Mouse (Mus musculus) lung, embryonic 14.5 days (tissue): ENCODE measurements around the gene Bcl6b. TPM values are rescaled to one million over a fixed set of nuclear protein-coding genes. Genes with fewer than 3 reads are reported as not detected.
A peak's percentile ranks its signal among the peaks of the same experiment; 100 is the strongest.

ENCODE experiments used
- ATAC-seq: fragments of 200-750 bp; cut with Nextera tagmentation; 2 replicates; pipeline ENCODE4 v1.8.0; 2017; ENCODE audit warnings: mild to moderate bottlenecking, moderate TSS enrichment, moderate library complexity; ENCODE audit not compliant: insufficient read depth
- DNase-seq: peaks from one replicate; pipeline ENCODE4 v3.0.0-alpha.2; 2015
- H3K27ac ChIP-seq: fragments of 300-500 bp; sonication (generic); 2 replicates; pipeline ENCODE4 v1.5.1; 2014; ENCODE audit warnings: low read depth, mild to moderate bottlenecking, moderate library complexity
- H3K27me3 ChIP-seq: fragments of 300-500 bp; sonication (generic); 2 replicates; pipeline ENCODE4 v1.6.1; 2014; ENCODE audit warnings: low read length, control low read depth; ENCODE audit not compliant: insufficient read depth
- H3K36me3 ChIP-seq: fragments of 300-500 bp; sonication (generic); 2 replicates; pipeline ENCODE4 v1.6.1; 2014; ENCODE audit warnings: control low read depth; ENCODE audit not compliant: insufficient read depth
- H3K4me1 ChIP-seq: fragments of 300-500 bp; sonication (generic); 2 replicates; pipeline ENCODE4 v1.6.1; 2014; ENCODE audit warnings: antibody characterized with exemption, control low read depth; ENCODE audit not compliant: insufficient read depth
- H3K4me2 ChIP-seq: fragments of 300-500 bp; sonication (generic); 2 replicates; pipeline ENCODE4 v1.6.1; 2014; ENCODE audit warnings: mild to moderate bottlenecking
- H3K4me3 ChIP-seq: fragments of 300-500 bp; sonication (generic); 2 replicates; pipeline ENCODE4 v1.5.1; 2014; ENCODE audit warnings: low read depth, low read length
- H3K9ac ChIP-seq: fragments of 300-500 bp; sonication (generic); 2 replicates; pipeline ENCODE4 v1.6.1; 2014
- H3K9me3 ChIP-seq: fragments of 300-500 bp; sonication (generic); 2 replicates; pipeline ENCODE4 v1.6.1; 2016; ENCODE audit warnings: low read depth, low read length, control low read depth
- CTCF ChIP-seq: IDR thresholded peaks from 2 replicates; pipeline ENCODE4 v1.5.1; 2016; ENCODE audit warnings: antibody characterized with exemption, low read depth
- WGBS: fragments of 180-500 bp; shearing (Covaris S2); extraction: QIAGEN DNeasy Blood & Tissue Kit; methylation state at CpG from one replicate; pipeline ENCODE4 v1.1.7; 2014; 5-methylcytosine and 5-hydroxymethylcytosine counted together
- polyA plus RNA-seq: library from polyadenylated mRNA; unstranded; fragments of >200 nt; fragmentation: Nextera tagmentation; extraction: Ambion mirVana; gene quantifications from 2 replicates; pipeline ENCODE4 v1.2.1, GENCODE M21; 2014

Gene Bcl6b
- polyA plus RNA-seq, 1 experiment from 2014 or later, result 30.9 TPM

DNA sequence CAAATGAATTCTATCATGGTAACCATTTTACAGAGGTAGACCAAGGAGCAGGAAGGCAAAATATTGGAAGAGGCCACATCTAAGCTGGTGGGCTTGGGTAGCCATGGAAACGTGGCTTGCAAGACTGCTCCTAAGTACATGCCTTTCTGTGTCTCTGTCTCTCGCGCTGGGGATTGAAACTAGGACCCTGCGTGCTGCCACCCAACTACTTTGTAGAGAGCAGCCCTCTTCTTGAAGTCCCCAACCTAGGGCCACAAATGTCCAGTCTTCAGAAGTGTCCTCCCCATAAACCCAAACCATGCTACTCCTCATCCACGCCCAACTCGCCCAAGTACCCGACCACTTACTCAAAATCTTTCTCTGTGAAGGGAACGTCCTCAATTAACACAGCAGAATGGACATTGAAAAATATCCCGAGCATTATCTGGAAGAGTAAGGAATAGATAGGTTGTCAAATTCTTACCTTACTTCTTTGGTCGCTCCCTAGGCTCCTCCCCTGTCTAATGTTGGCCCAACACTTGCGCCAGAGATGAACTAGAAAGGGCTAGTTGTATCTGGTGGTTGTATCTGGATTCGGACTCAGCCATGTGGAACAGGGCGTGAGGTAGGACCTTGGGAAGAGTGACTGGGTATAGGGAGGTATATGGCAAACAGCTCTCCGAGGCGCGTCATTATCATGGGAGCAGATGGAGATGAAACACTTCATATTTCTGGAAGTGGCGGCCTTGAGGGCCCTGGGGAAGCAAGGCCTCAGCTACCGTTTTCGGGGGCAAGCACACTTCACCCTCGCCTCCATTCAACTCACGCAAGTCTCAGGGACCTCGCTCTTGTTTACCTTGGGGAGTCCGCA is 9.2 kb upstream of the Bcl6b start:
- Histone ChIP-seq H3K4me3 (peak overlapping the region; percentile 89), H3K36me3 (peaks cover 15% of the 10 kb centered on the region), H3K4me2 (peak overlapping the region; percentile 95), H3K4me1 (peaks cover 9% of the 10 kb centered on the region; the same call in 1 of the 2 replicates), H3K9ac (peak overlapping the region; percentile 78), H3K27ac (peak overlapping the region; percentile 95), H3K27me3 (no peaks in the 10 kb centered on the region), H3K9me3 (no peaks in the 10 kb centered on the region)
- no peak for TF ChIP-seq CTCF
- DNase-seq, result no peak
- ATAC-seq, result no peak
- WGBS, result 8% methylated on average over 23 of the region's 23 CpGs

GRCm38 (mm10) chr11:70237457-70238167 is 8.0 kb upstream of the Bcl6b start, which contains the start of gene 0610010K14Rik:
TSS of gene 0610010K14Rik (minus strand) at chr11:70237914.
- Histone ChIP-seq H3K4me1 (peaks cover 9% of the 10 kb centered on the region), H3K9ac (peak within 1 kb of the TSS; percentile 78), H3K27ac (peak within 1 kb of the TSS; percentile 95), H3K4me2 (peak within 1 kb of the TSS; percentile 95), H3K27me3 (no peaks in the 10 kb centered on the region), H3K9me3 (no peaks in the 10 kb centered on the region), H3K4me3 (peak within 1 kb of the TSS; percentile 89), H3K36me3 (peaks cover 15% of the 10 kb centered on the region)
- TF ChIP-seq CTCF, result peak; percentile 50
- DNase-seq (peak; percentile 98), ATAC-seq (peak; percentile 91)
- under 1% methylated on average over 70 of the region's 70 CpGs for WGBS

DNA sequence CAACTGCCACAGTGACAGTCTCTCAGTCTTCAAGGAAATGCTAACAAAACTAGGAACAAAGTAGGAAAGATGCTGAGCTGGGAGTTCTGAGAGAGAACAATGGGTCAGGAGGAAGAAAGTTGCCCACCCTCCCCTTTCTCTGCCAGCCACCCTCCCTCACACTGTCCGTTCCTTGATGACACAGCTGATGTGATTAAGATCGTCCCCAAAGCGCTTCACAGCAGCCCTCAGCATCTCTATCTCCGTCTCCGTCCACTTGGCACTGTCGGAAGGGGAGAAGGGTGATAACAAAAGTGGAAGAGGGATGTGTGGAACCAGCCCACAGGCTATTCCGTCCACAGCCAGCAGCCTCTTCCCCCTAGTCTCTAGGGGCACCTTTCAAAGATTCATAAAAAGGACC is 7.1 kb upstream of the Bcl6b start:
- Histone ChIP-seq H3K4me3 (peak overlapping the region; percentile 89), H3K9me3 (no peaks in the 10 kb centered on the region), H3K27me3 (no peaks in the 10 kb centered on the region), H3K9ac (peak overlapping the region; percentile 78), H3K4me1 (peaks cover 9% of the 10 kb centered on the region), H3K27ac (peak overlapping the region; percentile 95), H3K36me3 (peaks cover 15% of the 10 kb centered on the region), H3K4me2 (peak overlapping the region; percentile 95)
- WGBS, result 13% methylated on average over 7 of the region's 7 CpGs
- DNase-seq (no peak), ATAC-seq (no peak)
- TF ChIP-seq CTCF, result no peak

- no peaks in the 10 kb centered on the region for H3K27me3 ChIP-seq
- 87% methylated on average over 12 of the region's 12 CpGs for WGBS
- no peak for ATAC-seq
Measured at GRCm38 (mm10) chr11:70235254-70235900, 5.8 kb upstream of the Bcl6b start.

DNA sequence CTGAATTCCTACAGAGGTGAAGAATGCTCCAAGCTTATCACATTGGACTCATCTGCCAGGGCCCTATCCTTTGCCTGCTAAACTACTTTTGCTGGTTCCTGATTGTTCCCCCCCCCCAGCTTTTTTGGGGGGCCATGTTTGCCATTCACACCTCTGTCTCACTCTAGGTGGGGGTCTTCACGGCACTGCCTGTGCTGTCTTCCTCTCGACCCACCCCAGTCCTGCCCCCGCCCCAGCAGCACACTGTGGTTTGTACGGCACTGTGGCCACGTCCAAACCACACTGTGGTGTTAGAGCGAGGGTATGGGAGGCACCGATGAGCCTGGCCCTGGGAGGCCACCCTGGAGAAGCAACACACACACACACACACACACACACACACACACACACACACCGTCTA is 4.9 kb upstream of the Bcl6b start:
- WGBS, result 76% methylated on average over 8 of the region's 8 CpGs
- peaks cover 4% of the 10 kb centered on the region for H3K4me1 ChIP-seq
- peaks cover 8% of the 10 kb centered on the region for H3K27me3 ChIP-seq
- no peak overlapping the region for H3K4me3 ChIP-seq
- no peaks in the 10 kb centered on the region for H3K9me3 ChIP-seq
- TF ChIP-seq CTCF, result no peak
- peaks cover 15% of the 10 kb centered on the region for H3K36me3 ChIP-seq
- no peak overlapping the region for H3K9ac ChIP-seq
- ATAC-seq (no peak), DNase-seq (no peak)
- peak overlapping the region; percentile 49; the same call in 1 of the 2 replicates for H3K27ac ChIP-seq
- peak overlapping the region; percentile 64; the same call in 1 of the 2 replicates for H3K4me2 ChIP-seq

More at GRCm38 (mm10) chr11:70235254-70235900, 5.8 kb upstream of the Bcl6b start:
- no peak for DNase-seq
- Histone ChIP-seq H3K4me1 (peaks cover 6% of the 10 kb centered on the region), H3K9me3 (no peaks in the 10 kb centered on the region), H3K9ac (no peak overlapping the region), H3K4me2 (no peak overlapping the region), H3K36me3 (peaks cover 15% of the 10 kb centered on the region), H3K4me3 (no peak overlapping the region), H3K27ac (no peak overlapping the region)
- no peak for TF ChIP-seq CTCF

DNA sequence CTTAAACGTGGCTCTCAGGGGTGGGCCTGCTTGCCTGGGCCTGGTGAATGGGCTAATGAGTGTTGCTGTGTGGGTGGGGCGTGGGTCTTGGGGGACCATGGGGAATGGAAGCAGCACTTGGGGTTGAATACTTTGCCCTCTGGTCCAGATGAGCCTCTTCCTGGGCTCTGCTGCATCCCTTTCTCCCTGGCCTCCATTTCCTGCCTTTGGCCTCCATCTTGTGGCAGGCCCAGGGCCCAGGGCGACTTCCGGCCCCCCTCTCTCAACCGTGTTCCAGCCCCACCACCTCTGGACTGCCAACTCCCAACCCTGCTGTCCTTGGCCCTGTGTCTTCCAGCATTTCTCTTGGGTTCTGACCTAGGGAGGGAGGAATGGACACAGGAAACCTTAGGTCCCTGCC is 4.4 kb upstream of the Bcl6b start:
- no peak for TF ChIP-seq CTCF
- Histone ChIP-seq H3K9ac (no peak overlapping the region; the same call in 1 of the 2 replicates), H3K4me3 (no peak overlapping the region), H3K4me2 (peak overlapping the region; percentile 64), H3K9me3 (no peaks in the 10 kb centered on the region), H3K4me1 (peaks cover 4% of the 10 kb centered on the region), H3K36me3 (peaks cover 15% of the 10 kb centered on the region), H3K27ac (peak overlapping the region; percentile 49; the same call in 1 of the 2 replicates), H3K27me3 (peaks cover 13% of the 10 kb centered on the region)
- 53% methylated on average over 5 of the region's 5 CpGs for WGBS
- DNase-seq (no peak), ATAC-seq (no peak)
